Mouse (Mus musculus) liver, embryonic 11.5 days (tissue): ENCODE measurements around the gene Ttc13. TPM values are rescaled to one million over a fixed set of nuclear protein-coding genes. Genes with fewer than 3 reads are reported as not detected.

Experiments
- ATAC-seq: fragments of 200-750 bp; cut with Nextera tagmentation; replicated peaks from 2 replicates; pipeline ENCODE4 v1.8.0; 2017; ENCODE audit warnings: moderate number of reproducible peaks, mild to moderate bottlenecking, moderate TSS enrichment, moderate library complexity; ENCODE audit not compliant: low FRiP score
- DNase-seq: peaks from one replicate; pipeline ENCODE4 v3.0.0-alpha.2; 2017; ENCODE audit warnings: low spot score
- H3K27ac ChIP-seq: fragments of 300-500 bp; sonication (generic); 2 replicates; pipeline ENCODE4 v1.5.1; 2014; ENCODE audit warnings: mild to moderate bottlenecking, low read depth, low read length, control low read depth
- H3K27me3 ChIP-seq: fragments of 300-500 bp; sonication (generic); replicated peaks from 2 replicates; pipeline ENCODE4 v1.6.1; 2014; ENCODE audit warnings: low read length, mixed read lengths; ENCODE audit not compliant: control insufficient read depth, insufficient read depth
- H3K36me3 ChIP-seq: fragments of 300-500 bp; sonication (generic); 2 replicates; pipeline ENCODE4 v1.6.1; 2014; ENCODE audit warnings: mild to moderate bottlenecking, low read length, moderate library complexity, mixed read lengths; ENCODE audit not compliant: control insufficient read depth, insufficient read depth
- H3K4me1 ChIP-seq: fragments of 300-500 bp; sonication (generic); replicated peaks from 2 replicates; pipeline ENCODE4 v1.6.1; 2014; ENCODE audit warnings: low read length, mixed read lengths; ENCODE audit not compliant: control insufficient read depth, insufficient read depth
- H3K4me2 ChIP-seq: fragments of 300-500 bp; sonication (generic); 2 replicates; pipeline ENCODE4 v1.6.1; 2014; ENCODE audit warnings: mild to moderate bottlenecking, control low read depth, moderate library complexity
- H3K4me3 ChIP-seq: fragments of 300-500 bp; sonication (generic); 2 replicates; pipeline ENCODE4 v1.5.1; 2014; ENCODE audit warnings: low read depth, low read length, control low read depth
- H3K9ac ChIP-seq: fragments of 300-500 bp; sonication (generic); 2 replicates; pipeline ENCODE4 v1.6.1; 2014; ENCODE audit warnings: low read depth, low read length, control low read depth
- H3K9me3 ChIP-seq: fragments of 300-500 bp; sonication (generic); 2 replicates; pipeline ENCODE4 v1.6.1; 2016; ENCODE audit warnings: low read length, inconsistent platforms, mixed read lengths; ENCODE audit not compliant: control insufficient read depth
- WGBS: fragments of 180-500 bp; shearing (Covaris S2); extraction: QIAGEN DNeasy Blood & Tissue Kit; methylation state at CpG from one replicate; pipeline ENCODE4 v1.1.7; 2014; 5-methylcytosine and 5-hydroxymethylcytosine counted together
- polyA plus RNA-seq: library from polyadenylated mRNA; unstranded; fragments of >200 nt; fragmentation: Nextera tagmentation; extraction: Ambion mirVana; gene quantifications from 2 replicates; pipeline ENCODE4 v1.2.1, GENCODE M21; 2014

Gene Ttc13
- polyA plus RNA-seq, 1 experiment from 2014 or later = 51.9 TPM

DNA sequence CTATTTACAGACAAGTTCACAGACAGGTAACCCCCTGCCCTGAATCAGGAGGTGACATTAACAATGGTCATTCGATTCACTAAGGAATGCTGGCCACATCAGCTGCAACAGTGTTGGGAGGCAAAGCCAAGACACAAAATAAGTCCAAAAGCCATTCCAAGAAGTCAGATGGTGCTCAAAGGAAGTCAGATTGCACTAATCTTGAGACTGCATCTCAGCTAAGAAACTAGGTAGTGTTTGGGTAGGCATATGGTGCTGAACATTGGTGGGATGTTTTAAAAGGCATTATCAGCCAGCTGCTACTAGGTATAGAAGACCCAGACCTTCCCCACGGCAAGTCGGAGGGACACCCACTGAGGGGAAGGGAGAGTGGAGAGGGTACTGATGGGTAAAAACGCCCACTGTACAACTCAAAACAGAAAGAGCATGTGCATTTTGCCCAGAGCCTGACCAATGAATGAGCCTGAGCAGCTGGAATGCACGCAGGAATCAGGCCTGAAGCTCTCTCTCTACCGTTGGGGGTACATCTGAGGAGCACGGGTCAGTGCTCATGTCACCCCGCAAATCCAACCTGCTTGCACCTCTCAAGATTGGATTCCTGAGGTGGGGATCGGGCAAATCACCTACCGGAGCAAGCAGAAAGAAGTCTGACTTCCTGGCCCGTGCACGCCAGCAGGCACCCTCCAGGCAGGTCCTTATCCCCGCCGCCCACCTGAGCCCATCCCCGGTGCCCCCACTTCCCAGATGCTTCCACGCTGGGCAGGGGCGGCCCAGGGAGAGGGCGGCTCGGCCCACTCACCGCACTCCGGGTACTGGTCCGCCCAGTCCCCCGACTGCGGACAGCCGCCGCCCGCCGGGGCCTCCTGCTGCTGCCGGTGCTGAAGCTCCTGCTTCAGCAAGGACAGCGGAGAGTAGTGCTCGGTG lies 583 bp downstream of the Ttc13 start:
- DNase-seq = peak; percentile 60

DNA sequence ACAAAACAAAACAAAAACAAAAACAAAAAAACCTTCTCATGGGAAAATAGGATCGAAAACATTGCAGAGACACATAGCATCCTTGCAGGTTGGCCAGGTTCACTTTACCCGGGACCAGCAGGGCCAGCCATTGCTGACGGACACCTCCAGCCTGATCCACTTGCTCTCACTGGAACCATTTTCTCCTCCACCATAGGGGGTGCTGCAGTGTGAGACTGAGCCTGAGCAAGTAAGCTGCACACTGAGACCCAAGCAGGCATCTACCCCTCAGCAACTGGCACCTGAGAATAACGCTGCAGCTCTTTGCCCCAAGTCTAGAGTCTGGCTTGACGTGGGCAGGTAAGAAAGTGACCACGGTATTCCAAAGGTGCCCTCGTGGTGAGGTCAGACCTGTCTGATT lies 1.6 kb downstream of the Ttc13 start:
- Histone ChIP-seq H3K27ac (no peak overlapping the region), H3K4me2 (peak overlapping the region; percentile 95), H3K9me3 (no peaks in the 10 kb centered on the region), H3K9ac (no peak overlapping the region), H3K27me3 (no peaks in the 10 kb centered on the region), H3K36me3 (0 out of 2 replicates have a peak, but pooled peaks cover 2% of the 10 kb centered on the region), H3K4me3 (peak overlapping the region; percentile 99), H3K4me1 (peaks cover 17% of the 10 kb centered on the region)
- 79% methylated on average over 7 of the region's 7 CpGs for WGBS
- ATAC-seq (no peak), DNase-seq (no peak)

More for the DNA sequence above, 583 bp downstream of the Ttc13 start:
- Histone ChIP-seq H3K4me1 (peaks cover 17% of the 10 kb centered on the region), H3K36me3 (0 out of 2 replicates have a peak, but pooled peaks cover 2% of the 10 kb centered on the region), H3K4me3 (peak overlapping the region; percentile 99), H3K27ac (0 out of 2 replicates have a peak overlapping the region, but pooled peaks have one; percentile 25), H3K9ac (peak overlapping the region; percentile 85), H3K27me3 (no peaks in the 10 kb centered on the region), H3K4me2 (peak overlapping the region; percentile 95), H3K9me3 (no peaks in the 10 kb centered on the region)
- peak; percentile 56 for ATAC-seq
- 3% methylated on average over 31 of the region's 31 CpGs for WGBS

DNA sequence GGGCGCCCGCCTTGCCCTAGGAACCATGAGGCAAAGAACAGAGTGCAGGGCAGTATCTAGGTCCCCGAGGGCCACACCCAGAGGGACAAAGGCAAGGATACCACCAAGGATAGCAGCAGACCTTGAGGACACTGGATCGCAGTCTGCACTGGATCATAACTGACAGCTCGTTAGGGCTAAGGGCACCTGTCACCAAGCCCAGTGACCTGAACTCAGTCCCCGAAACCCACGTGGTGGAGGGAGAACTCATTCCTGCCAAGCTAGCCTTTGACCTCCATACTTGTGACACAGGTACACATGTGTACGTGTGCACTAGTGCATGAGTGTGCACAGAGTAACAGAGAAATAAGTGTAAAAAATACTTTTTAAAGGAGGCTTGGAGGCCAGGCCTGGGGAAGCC lies 6.0 kb downstream of the Ttc13 start:
- ATAC-seq (no peak), DNase-seq (no peak)
- Histone ChIP-seq H3K9me3 (no peaks in the 10 kb centered on the region), H3K4me2 (no peak overlapping the region), H3K27ac (no peak overlapping the region), H3K36me3 (peaks cover 18% of the 10 kb centered on the region), H3K27me3 (no peaks in the 10 kb centered on the region), H3K9ac (no peak overlapping the region), H3K4me1 (peaks cover 5% of the 10 kb centered on the region), H3K4me3 (no peak overlapping the region)
- WGBS = 84% methylated on average over 8 of the region's 8 CpGs

DNA sequence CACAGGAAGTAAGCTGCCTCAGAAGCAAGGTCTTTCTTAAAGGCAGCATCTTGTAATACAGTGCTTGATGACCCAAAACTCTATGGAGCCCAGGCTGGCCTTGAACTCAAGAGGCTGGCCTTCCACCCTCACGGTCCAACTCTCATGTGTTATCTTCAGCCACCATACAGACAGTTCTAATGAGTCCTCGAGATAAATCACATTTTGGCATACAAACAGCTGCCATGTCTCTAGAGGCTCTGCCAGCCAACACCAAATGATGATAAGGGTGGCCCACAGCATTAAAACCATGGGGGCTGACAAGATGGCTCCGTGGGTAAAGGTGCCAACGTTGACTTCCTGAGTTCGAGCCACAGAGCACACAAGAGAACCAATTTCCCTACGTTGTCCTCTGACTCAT lies 8.6 kb downstream of the Ttc13 start:
- H3K36me3 ChIP-seq = peaks cover 22% of the 10 kb centered on the region
- H3K9ac ChIP-seq = no peak overlapping the region
- no peak overlapping the region for H3K4me3 ChIP-seq
- DNase-seq = no peak
- ATAC-seq = peak; percentile 73
- no peak overlapping the region for H3K4me2 ChIP-seq
- H3K27ac ChIP-seq = no peak overlapping the region
- no peaks in the 10 kb centered on the region for H3K27me3 ChIP-seq
- 75% methylated on average over 6 of the region's 6 CpGs for WGBS
- H3K9me3 ChIP-seq = no peaks in the 10 kb centered on the region
- H3K4me1 ChIP-seq = no peaks in the 10 kb centered on the region; the same call in none of the 2 replicates

DNA sequence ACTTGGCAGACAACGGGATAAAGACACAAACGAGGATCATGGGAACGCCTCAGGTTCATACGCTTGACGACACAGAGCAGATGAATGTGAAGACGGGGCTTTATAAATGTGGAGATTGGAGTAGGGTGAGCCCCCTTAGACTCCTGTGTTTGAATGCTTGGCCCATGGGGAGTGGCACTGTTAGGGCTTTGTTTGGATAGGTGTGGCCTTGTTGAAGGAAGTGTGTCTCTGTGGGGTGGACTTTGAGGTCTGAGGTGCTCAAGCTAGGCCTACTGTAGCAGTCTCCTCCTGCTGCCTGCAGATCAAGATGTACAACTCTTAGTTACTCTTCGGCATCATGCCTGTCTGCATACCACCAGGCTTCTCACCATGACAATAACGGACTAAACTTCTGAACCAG lies 16.0 kb downstream of the Ttc13 start:
- Histone ChIP-seq H3K36me3 (peaks cover 8% of the 10 kb centered on the region; the same call in 1 of the 2 replicates), H3K4me1 (no peaks in the 10 kb centered on the region), H3K9ac (no peak overlapping the region), H3K4me3 (no peak overlapping the region), H3K9me3 (no peaks in the 10 kb centered on the region), H3K4me2 (no peak overlapping the region), H3K27ac (no peak overlapping the region), H3K27me3 (no peaks in the 10 kb centered on the region)
- DNase-seq = no peak
- no peak for ATAC-seq
- 95% methylated on average over 8 of the region's 8 CpGs for WGBS

DNA sequence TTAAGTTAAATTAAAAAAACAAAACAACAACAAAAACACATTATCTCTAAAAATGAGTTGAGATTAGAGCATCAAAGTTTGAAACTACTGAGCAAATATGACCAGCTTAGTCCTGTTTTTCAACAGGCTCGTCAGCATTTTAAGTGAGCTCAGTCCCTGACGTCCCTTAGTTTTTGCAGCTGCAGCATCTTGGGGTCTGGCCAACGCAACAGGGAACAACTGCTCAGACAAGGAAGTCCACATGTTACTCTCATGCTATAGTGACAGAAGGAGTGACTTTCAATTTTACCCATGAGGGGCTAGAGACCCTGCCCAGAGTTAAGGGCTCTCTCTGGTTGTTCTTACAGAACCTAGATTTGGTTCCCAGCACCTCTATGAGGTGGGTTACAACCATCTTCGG lies 17.4 kb downstream of the Ttc13 start:
- Histone ChIP-seq H3K4me2 (no peak overlapping the region), H3K27ac (no peak overlapping the region), H3K4me1 (no peaks in the 10 kb centered on the region), H3K27me3 (no peaks in the 10 kb centered on the region), H3K36me3 (peaks cover 8% of the 10 kb centered on the region; the same call in 1 of the 2 replicates), H3K9ac (no peak overlapping the region), H3K9me3 (no peaks in the 10 kb centered on the region), H3K4me3 (no peak overlapping the region)
- DNase-seq (no peak), ATAC-seq (no peak)
- 83% methylated on average over 4 of the region's 4 CpGs for WGBS

DNA sequence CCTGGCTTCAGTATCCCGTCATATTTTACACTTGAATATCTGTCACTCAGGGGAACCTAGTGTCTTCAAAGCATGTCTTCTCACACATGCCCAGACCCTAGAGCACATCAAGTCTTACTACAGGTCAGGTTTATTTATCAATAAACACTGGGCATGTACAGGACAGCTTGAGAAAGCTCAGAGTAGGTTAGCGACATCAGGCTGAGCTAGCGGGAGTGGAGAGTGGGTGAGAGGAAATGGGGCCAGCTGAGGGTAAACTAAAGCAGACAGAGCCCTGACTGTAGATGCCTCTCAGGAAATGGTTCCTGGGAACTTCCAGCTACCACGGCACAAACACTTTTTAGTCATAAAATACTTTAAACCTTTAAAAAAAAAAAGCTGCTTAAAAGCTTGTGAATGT lies 18.3 kb downstream of the Ttc13 start:
- Histone ChIP-seq H3K4me3 (no peak overlapping the region), H3K36me3 (peaks cover 7% of the 10 kb centered on the region; the same call in 1 of the 2 replicates), H3K27me3 (no peaks in the 10 kb centered on the region), H3K27ac (no peak overlapping the region), H3K9ac (no peak overlapping the region), H3K4me2 (no peak overlapping the region), H3K9me3 (no peaks in the 10 kb centered on the region), H3K4me1 (no peaks in the 10 kb centered on the region)
- ATAC-seq (no peak), DNase-seq (no peak)
- 70% methylated on average over 4 of the region's 4 CpGs for WGBS

DNA sequence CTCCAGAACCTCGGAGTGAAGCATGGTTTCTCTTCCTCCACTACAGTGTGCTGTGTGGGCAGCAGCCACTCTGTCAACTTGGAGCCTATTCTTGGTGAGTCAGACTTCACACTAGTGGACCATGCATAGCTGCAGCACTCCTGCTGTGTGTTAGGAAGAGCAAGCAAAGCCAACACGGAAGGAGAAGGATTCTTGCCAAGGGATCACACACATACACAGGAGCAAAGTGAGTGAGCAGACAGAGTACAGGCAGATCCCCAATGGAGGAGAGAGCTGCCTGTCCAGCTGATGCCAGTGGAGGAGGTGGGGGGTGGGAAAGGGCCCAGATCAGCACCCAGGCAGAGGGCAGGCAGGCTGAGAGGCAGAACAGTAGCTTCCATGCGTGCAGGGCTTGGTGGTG lies 19.6 kb downstream of the Ttc13 start:
- H3K27ac ChIP-seq = no peak overlapping the region
- H3K4me3 ChIP-seq = no peak overlapping the region
- no peak overlapping the region for H3K9ac ChIP-seq
- peaks cover 4% of the 10 kb centered on the region; the same call in 1 of the 2 replicates for H3K36me3 ChIP-seq
- DNase-seq (no peak), ATAC-seq (no peak)
- no peaks in the 10 kb centered on the region for H3K4me1 ChIP-seq
- H3K9me3 ChIP-seq = no peaks in the 10 kb centered on the region
- WGBS = 87% methylated on average over 3 of the region's 3 CpGs
- no peak overlapping the region for H3K4me2 ChIP-seq
- no peaks in the 10 kb centered on the region for H3K27me3 ChIP-seq

DNA sequence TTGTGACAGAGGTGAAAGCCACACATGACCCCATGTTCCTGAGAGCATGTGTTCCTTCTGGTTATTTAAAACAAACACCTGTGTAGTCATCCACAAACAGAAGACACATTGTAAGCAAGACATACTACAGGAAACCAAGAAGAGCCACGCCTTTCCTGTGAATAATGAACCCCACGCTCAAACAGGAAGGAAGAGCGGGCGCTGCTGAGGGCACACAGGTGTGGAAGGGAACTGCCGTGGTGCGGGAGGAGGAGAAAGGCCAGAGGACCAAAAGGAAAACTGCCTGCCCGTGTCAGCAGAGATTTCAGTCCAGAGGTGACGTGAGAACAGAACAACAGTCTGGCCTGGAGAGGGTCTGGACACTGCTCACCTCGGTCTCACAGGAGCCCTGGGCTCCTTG lies 20.8 kb downstream of the Ttc13 start:
- DNase-seq (no peak), ATAC-seq (no peak)
- H3K9me3 ChIP-seq = no peaks in the 10 kb centered on the region
- peaks cover 4% of the 10 kb centered on the region; the same call in 1 of the 2 replicates for H3K36me3 ChIP-seq
- H3K27me3 ChIP-seq = no peaks in the 10 kb centered on the region
- H3K27ac ChIP-seq = no peak overlapping the region
- H3K9ac ChIP-seq = no peak overlapping the region
- no peaks in the 10 kb centered on the region for H3K4me1 ChIP-seq
- H3K4me3 ChIP-seq = no peak overlapping the region
- 64% methylated on average over 9 of the region's 9 CpGs for WGBS
- H3K4me2 ChIP-seq = no peak overlapping the region
